Mouse (Mus musculus): ENCODE measurements around the gene Ocel1. TPM values are rescaled to one million over a fixed set of nuclear protein-coding genes. Genes with fewer than 3 reads are reported as not detected.

The Ocel1 gene
- polyA plus RNA-seq, 1 experiment from 2014 or later = 3.0 TPM

Other genes with a start within 250 kb of the Ocel1 start
- 16.1 and 17.4 TPM in 2 replicates for gene Myo9b, start 98.6 kb upstream of the Ocel1 start, polyA plus RNA-seq (2014; fragmentation: Nextera tagmentation; extraction: Ambion mirVana)
- gene Haus8, start 98.4 kb upstream of the Ocel1 start, polyA plus RNA-seq (2014; fragmentation: Nextera tagmentation; extraction: Ambion mirVana) = 56.5 and 61.7 TPM in 2 replicates
- 77.8 and 78.6 TPM in 2 replicates for gene Use1, start 4.5 kb upstream of the Ocel1 start, polyA plus RNA-seq (2014; fragmentation: Nextera tagmentation; extraction: Ambion mirVana)
- gene Nr2f6, start 10.7 kb downstream of the Ocel1 start, polyA plus RNA-seq (2014; fragmentation: Nextera tagmentation; extraction: Ambion mirVana) = 69.5 and 78.3 TPM in 2 replicates
- 2.9 and 3.6 TPM in 2 replicates for gene Ushbp1, start 24.5 kb downstream of the Ocel1 start, polyA plus RNA-seq (2014; fragmentation: Nextera tagmentation; extraction: Ambion mirVana)
- gene Babam1, start 25.6 kb downstream of the Ocel1 start, polyA plus RNA-seq (2014; fragmentation: Nextera tagmentation; extraction: Ambion mirVana) = 102 and 106 TPM in 2 replicates
- gene Ankle1, start 34.7 kb downstream of the Ocel1 start, polyA plus RNA-seq (2014; fragmentation: Nextera tagmentation; extraction: Ambion mirVana) = 14.4 and 20.8 TPM in 2 replicates
- gene Abhd8, start 92.4 kb downstream of the Ocel1 start, polyA plus RNA-seq (2014; fragmentation: Nextera tagmentation; extraction: Ambion mirVana) = 38.5 and 40.0 TPM in 2 replicates
- 231 and 239 TPM in 2 replicates for gene Mrpl34, start 93.7 kb downstream of the Ocel1 start, polyA plus RNA-seq (2014; fragmentation: Nextera tagmentation; extraction: Ambion mirVana)
- gene Dda1, start 97.9 kb downstream of the Ocel1 start, polyA plus RNA-seq (2014; fragmentation: Nextera tagmentation; extraction: Ambion mirVana) = 143 and 155 TPM in 2 replicates
- 5.1 and 5.8 TPM in 2 replicates for gene Ano8, start 114.7 kb downstream of the Ocel1 start, polyA plus RNA-seq (2014; fragmentation: Nextera tagmentation; extraction: Ambion mirVana)
- 3.7 and 3.8 TPM in 2 replicates for gene Gtpbp3, start 116.8 kb downstream of the Ocel1 start, polyA plus RNA-seq (2014; fragmentation: Nextera tagmentation; extraction: Ambion mirVana)
- gene Plvap, start 140.5 kb downstream of the Ocel1 start, polyA plus RNA-seq (2014; fragmentation: Nextera tagmentation; extraction: Ambion mirVana) = 35.3 and 37.2 TPM in 2 replicates
- gene Ccdc194, start 154.4 kb downstream of the Ocel1 start, polyA plus RNA-seq (2014; fragmentation: Nextera tagmentation; extraction: Ambion mirVana) = 0.51 and 0.71 TPM in 2 replicates
- 2.2 and 5.7 TPM in 2 replicates for gene Bst2, start 166.2 kb downstream of the Ocel1 start, polyA plus RNA-seq (2014; fragmentation: Nextera tagmentation; extraction: Ambion mirVana)
- gene Mvb12a, start 171.6 kb downstream of the Ocel1 start, polyA plus RNA-seq (2014; fragmentation: Nextera tagmentation; extraction: Ambion mirVana) = 54.3 and 61.1 TPM in 2 replicates
- gene Tmem221, start 187.6 kb downstream of the Ocel1 start, polyA plus RNA-seq (2014; fragmentation: Nextera tagmentation; extraction: Ambion mirVana) = 0.28 and 0.47 TPM in 2 replicates
- gene Nxnl1, start 195.3 kb downstream of the Ocel1 start, polyA plus RNA-seq (2014; fragmentation: Nextera tagmentation; extraction: Ambion mirVana) = not detected in 2 replicates
- gene Slc27a1, start 197.6 kb downstream of the Ocel1 start, polyA plus RNA-seq (2014; fragmentation: Nextera tagmentation; extraction: Ambion mirVana) = 13.7 and 18.2 TPM in 2 replicates
- gene Pgls, start 220.9 kb downstream of the Ocel1 start, polyA plus RNA-seq (2014; fragmentation: Nextera tagmentation; extraction: Ambion mirVana) = 228 TPM in 2 replicates
- 3.3 and 3.6 TPM in 2 replicates for gene Fam129c, start 226.3 kb downstream of the Ocel1 start, polyA plus RNA-seq (2014; fragmentation: Nextera tagmentation; extraction: Ambion mirVana)
- 41.3 and 42.5 TPM in 2 replicates for gene Colgalt1, start 239.7 kb downstream of the Ocel1 start, polyA plus RNA-seq (2014; fragmentation: Nextera tagmentation; extraction: Ambion mirVana)

All from hindbrain, embryonic 11.5 days (tissue).